Mouse (Mus musculus) ES-Bruce4 (cell line): Measurements from ENCODE around the gene Akap7. TPM values are rescaled to one million over a fixed set of nuclear protein-coding genes. Genes with fewer than 3 reads are reported as not detected.

Experiments
- H3K27ac ChIP-seq: 2 replicates; pipeline ENCODE4 v1.5.1; 2012; ENCODE audit warnings: low read length, inconsistent platforms; ENCODE audit not compliant: insufficient read depth
- H3K27me3 ChIP-seq: 2 replicates; pipeline ENCODE4 v1.6.1; 2012; ENCODE audit warnings: mild to moderate bottlenecking, low read length, inconsistent platforms; ENCODE audit not compliant: control insufficient read depth, poor library complexity, insufficient read depth, severe bottlenecking
- H3K36me3 ChIP-seq: 2 replicates; pipeline ENCODE4 v1.6.1; 2012; ENCODE audit warnings: inconsistent platforms, mild to moderate bottlenecking, low read length, moderate library complexity; ENCODE audit not compliant: control insufficient read depth, poor library complexity, insufficient read depth, severe bottlenecking
- H3K4me1 ChIP-seq: one replicate; pipeline ENCODE4 v1.8.1; 2011; ENCODE audit warnings: low read length; ENCODE audit not compliant: control insufficient read depth, insufficient read depth
- H3K4me3 ChIP-seq: 2 replicates; pipeline ENCODE4 v1.5.1; 2011; ENCODE audit warnings: low read depth, mild to moderate bottlenecking, low read length
- H3K9ac ChIP-seq: 2 replicates; pipeline ENCODE4 v1.6.1; 2012; ENCODE audit warnings: low read depth, mild to moderate bottlenecking, inconsistent platforms; ENCODE audit not compliant: poor library complexity, severe bottlenecking
- H3K9me3 ChIP-seq: replicated peaks from 2 replicates; pipeline ENCODE4 v1.6.1; 2012; ENCODE audit warnings: mild to moderate bottlenecking, low read length, inconsistent platforms; ENCODE audit not compliant: control insufficient read depth, poor library complexity, insufficient read depth, severe bottlenecking
- CTCF ChIP-seq: IDR thresholded peaks from one replicate; pipeline ENCODE4 v1.8.1; 2011; ENCODE audit warnings: low read depth, low read length
- EP300 ChIP-seq: IDR thresholded peaks from 2 replicates; pipeline ENCODE4 v1.6.1; 2011; ENCODE audit warnings: low read depth, low read length; ENCODE audit not compliant: insufficient read depth
- POLR2A ChIP-seq: IDR thresholded peaks from one replicate; pipeline ENCODE4 v1.8.1; 2011; ENCODE audit warnings: low read length; ENCODE audit not compliant: insufficient read depth
- polyA plus RNA-seq: library from polyadenylated mRNA; stranded (reverse); fragments of >200 nt; gene quantifications from 2 replicates; pipeline ENCODE4 v1.2.4, GENCODE M21; 2011; ENCODE audit warnings: low read depth; ENCODE audit not compliant: missing spikeins, insufficient read depth, insufficient read length

The Akap7 gene
- polyA plus RNA-seq, 1 experiment = 69.8 TPM

DNA sequence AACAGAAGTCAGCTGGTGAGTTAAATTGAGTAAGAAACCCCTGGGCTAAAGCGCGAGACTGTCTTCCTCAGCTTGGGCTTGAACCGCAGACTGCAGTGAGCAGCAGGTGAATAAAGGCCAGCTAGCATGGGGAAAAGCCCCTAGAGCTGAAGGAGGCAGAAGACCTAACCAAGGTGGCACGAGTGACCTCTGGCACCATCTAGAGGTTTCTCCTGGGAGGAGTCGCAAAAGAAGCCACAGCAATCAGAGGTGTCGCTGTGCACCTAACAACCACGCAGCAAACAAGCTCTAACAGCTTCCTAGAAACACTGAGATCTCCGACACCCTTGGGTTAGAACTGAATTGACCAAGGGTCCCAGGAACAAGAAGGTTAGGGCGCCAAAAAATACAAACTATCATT is 68.5 kb downstream of the Akap7 start:
- H3K4me3 ChIP-seq = no peak overlapping the region
- no peaks in the 10 kb centered on the region for H3K9me3 ChIP-seq
- no peaks in the 10 kb centered on the region for H3K4me1 ChIP-seq
- H3K36me3 ChIP-seq = no peaks in the 10 kb centered on the region
- TF ChIP-seq POLR2A (no peak), EP300 (no peak), CTCF (peak; percentile 96)
- no peak overlapping the region for H3K27ac ChIP-seq
- no peak overlapping the region for H3K9ac ChIP-seq
- H3K27me3 ChIP-seq = no peaks in the 10 kb centered on the region

- no peaks in the 10 kb centered on the region for H3K9me3 ChIP-seq
- H3K36me3 ChIP-seq = no peaks in the 10 kb centered on the region
- H3K27me3 ChIP-seq = no peaks in the 10 kb centered on the region
- H3K27ac ChIP-seq = no peak overlapping the region
- TF ChIP-seq POLR2A (no peak), EP300 (no peak), CTCF (no peak)
- no peak overlapping the region for H3K9ac ChIP-seq
- H3K4me3 ChIP-seq = no peak overlapping the region
- H3K4me1 ChIP-seq = no peaks in the 10 kb centered on the region
These were observed 73.6 kb downstream of the Akap7 start for GRCm38 (mm10) chr10:25234080-25234479.

- TF ChIP-seq EP300 = no peak
- TF ChIP-seq CTCF = no peak
- no peak for TF ChIP-seq POLR2A
- Histone ChIP-seq H3K36me3 (no peaks in the 10 kb centered on the region), H3K9me3 (no peaks in the 10 kb centered on the region), H3K9ac (no peak overlapping the region), H3K4me3 (no peak overlapping the region), H3K27me3 (no peaks in the 10 kb centered on the region), H3K27ac (no peak overlapping the region), H3K4me1 (no peaks in the 10 kb centered on the region)
These were observed 75.0 kb downstream of the Akap7 start for GRCm38 (mm10) chr10:25232700-25233099.

GRCm38 (mm10) chr10:25231358-25231757 is 76.3 kb downstream of the Akap7 start:
- Histone ChIP-seq H3K36me3 (no peaks in the 10 kb centered on the region), H3K4me3 (no peak overlapping the region), H3K27me3 (no peaks in the 10 kb centered on the region), H3K9ac (no peak overlapping the region), H3K9me3 (no peaks in the 10 kb centered on the region), H3K27ac (no peak overlapping the region), H3K4me1 (no peaks in the 10 kb centered on the region)
- TF ChIP-seq POLR2A (no peak), CTCF (no peak), EP300 (no peak)

DNA sequence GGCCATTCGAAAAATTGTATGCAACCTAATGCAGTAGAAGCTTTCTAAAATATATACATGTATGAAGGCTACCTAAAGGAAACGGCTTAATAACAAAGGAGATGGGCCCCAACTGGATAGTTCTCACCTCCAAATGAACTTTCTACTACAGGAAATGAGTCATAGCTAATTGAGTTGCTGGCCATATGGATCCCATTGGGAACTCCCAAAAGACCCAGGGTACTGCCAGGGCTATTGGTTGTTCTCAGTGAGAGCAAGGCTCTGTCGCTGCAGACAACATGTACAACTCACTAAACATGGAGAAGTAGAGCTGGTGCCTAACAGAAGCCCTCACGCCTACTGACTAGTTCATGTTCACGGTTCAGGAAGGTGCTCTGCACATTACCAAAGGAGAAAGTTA is 83.3 kb downstream of the Akap7 start:
- Histone ChIP-seq H3K27me3 (no peaks in the 10 kb centered on the region), H3K27ac (no peak overlapping the region), H3K9me3 (no peaks in the 10 kb centered on the region), H3K36me3 (no peaks in the 10 kb centered on the region), H3K4me3 (no peak overlapping the region), H3K4me1 (no peaks in the 10 kb centered on the region), H3K9ac (no peak overlapping the region)
- no peak for TF ChIP-seq POLR2A
- TF ChIP-seq CTCF = no peak
- TF ChIP-seq EP300 = no peak

DNA sequence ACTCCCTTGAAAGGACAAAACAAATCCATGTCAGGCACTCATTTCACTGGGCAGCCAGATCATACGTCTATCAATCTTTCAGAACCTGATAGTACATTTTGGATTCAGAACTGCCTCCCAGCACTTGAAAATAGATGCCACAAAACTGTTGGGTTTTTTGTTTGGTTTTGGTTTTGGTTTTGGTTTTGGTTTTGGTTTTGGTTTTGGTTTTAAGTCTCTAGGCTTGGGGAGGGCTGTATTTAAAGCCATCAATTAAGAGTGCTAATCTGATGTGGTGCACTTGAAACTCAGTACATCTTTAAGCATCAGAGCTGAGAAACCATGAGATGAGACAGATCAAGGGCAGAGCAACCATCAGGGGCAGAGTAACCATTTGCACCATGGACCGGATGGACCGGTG is 86.9 kb downstream of the Akap7 start:
- no peaks in the 10 kb centered on the region for H3K9me3 ChIP-seq
- no peak overlapping the region for H3K9ac ChIP-seq
- H3K27me3 ChIP-seq = no peaks in the 10 kb centered on the region
- no peaks in the 10 kb centered on the region for H3K36me3 ChIP-seq
- no peak overlapping the region for H3K4me3 ChIP-seq
- TF ChIP-seq CTCF = no peak
- TF ChIP-seq EP300 = no peak
- no peak for TF ChIP-seq POLR2A
- H3K4me1 ChIP-seq = no peaks in the 10 kb centered on the region
- H3K27ac ChIP-seq = no peak overlapping the region
